Mouse (Mus musculus): ENCODE measurements at regions not wholly inside any gene's neighbourhood (a gene's known extent, or its start where the extent isn't known, plus 50 kb on each side); places are given as distances from the start of the nearest gene placed in this dataset.
A peak's percentile ranks its signal among the peaks of the same experiment; 100 is the strongest.

GRCm38 (mm10) chr10:117435734-117436121 lies 55.9 kb upstream of the Cpsf6 start:
- no peak for DNase-seq (ENCODE audit: low spot score in 2 of 2)

- DNase-seq (ENCODE audit: low spot score in 2 of 2), result peak; percentile 89
These were observed 55.3 kb upstream of the Cpsf6 start for GRCm38 (mm10) chr10:117434871-117435733.

- DNase-seq (ENCODE audit: low spot score in 2 of 2), result no peak
These were observed 54.6 kb upstream of the Cpsf6 start for GRCm38 (mm10) chr10:117434293-117434842.

DNA sequence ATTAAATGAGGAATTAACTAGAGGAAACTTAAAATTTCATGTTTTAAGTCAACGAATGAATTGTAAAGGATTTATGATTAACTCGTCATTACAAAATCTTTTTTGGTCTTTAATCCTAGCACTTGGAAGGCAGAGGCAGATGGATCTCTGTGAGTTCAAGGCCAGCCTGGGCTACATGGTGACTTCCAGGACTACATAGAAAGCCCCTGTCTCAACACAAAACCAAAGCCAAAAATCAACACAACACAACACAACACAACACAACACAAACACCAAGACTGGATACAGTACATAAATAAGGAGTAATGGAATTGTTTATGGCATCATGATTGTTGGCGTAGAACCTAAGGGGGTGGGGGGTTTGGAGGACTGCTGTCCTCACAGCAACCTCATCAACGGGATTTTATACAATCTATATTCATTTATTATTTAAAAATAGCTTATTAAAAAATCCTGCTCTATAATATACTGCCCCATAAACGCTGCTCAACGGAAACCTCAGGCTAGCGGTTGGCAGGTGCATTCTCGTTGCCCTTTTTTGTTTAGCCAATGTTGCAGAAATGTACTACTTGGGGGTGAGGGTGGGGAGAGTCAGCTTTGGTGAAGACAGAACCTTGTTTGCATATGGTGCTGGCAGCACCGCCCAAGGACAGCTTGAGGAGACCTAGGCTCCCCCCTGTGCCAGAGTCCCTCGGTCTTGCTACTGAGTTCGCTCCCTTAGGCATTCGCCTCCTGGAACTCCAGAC lies 53.9 kb upstream of the Cpsf6 start:
- no peak for DNase-seq (ENCODE audit: low spot score in 2 of 2)

GRCm38 (mm10) chr10:117432871-117433546 lies 53.2 kb upstream of the Cpsf6 start:
- no peak for DNase-seq (ENCODE audit: low spot score in 2 of 2)

- peak; percentile 60 for DNase-seq (ENCODE audit: low spot score in 2 of 2)
These were observed 52.6 kb upstream of the Cpsf6 start for GRCm38 (mm10) chr10:117432415-117432814.

DNA sequence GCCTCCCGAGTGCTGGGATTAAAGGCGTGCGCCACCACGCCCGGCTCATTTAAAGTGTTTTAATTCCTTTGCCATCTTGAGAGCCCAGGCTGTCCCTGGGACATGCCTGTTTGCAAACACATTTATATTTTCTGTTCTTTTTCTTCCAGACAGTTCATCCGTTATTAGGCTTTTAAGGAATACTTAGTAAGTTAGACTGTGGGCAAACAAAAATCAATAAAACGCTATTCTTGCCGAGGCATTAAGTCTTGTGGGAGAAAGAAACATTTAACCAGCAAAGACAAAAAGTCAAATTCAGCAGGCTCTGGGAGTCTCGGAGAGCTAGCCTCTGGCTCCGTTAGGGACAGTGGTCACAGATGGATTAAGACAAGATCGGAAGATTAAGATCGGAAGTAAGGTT lies 52.0 kb upstream of the Cpsf6 start:
- DNase-seq (ENCODE audit: low spot score in 2 of 2), result no peak

DNA sequence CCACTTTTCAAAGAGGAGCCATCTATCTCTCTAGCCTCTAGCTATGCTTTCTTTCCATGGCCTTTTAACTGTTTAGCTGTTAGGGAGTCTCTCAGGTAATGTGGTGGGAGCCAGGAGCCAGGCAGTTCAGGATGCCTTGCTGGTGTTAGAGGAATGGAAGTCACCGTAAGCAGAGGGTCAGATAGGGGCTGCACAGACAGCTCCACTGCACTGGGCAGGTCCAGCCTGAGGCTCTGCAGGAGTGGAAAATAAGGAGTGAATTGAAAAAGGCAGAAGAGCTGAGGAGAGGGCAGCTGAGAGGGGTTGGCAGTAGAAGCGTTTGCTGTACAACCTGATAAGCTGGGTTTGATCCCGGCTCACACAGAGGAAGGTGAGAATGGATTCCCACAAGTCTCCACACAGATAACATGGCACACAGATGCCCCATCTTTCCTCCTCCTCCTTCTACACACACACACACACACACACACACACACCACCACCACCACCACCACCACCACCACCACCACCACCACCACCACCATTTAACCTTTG lies 51.3 kb upstream of the Cpsf6 start:
- no peak for DNase-seq (ENCODE audit: low spot score in 2 of 2)

GRCm38 (mm10) chr10:117430224-117430884 lies 50.5 kb upstream of the Cpsf6 start:
- DNase-seq (ENCODE audit: low spot score in 2 of 2), result no peak

- no peak for DNase-seq (ENCODE audit: low spot score in 2 of 2)
These were observed 49.8 kb upstream of the Cpsf6 start for GRCm38 (mm10) chr10:117429459-117430183.

Data from right cerebral cortex, adult 2 months (tissue).